Mouse (Mus musculus): ENCODE data around the gene Olfr971. TPM values are rescaled to one million over a fixed set of nuclear protein-coding genes. Genes with fewer than 3 reads are reported as not detected.
"Not testable (repeated sequence)": the region's sequence is repeated elsewhere in the genome, so short reads cannot be mapped to it uniquely, and the experiment has no call there.

The Olfr971 gene
- total RNA-seq (2014; rRNA removed): not detected in 2 replicates
- polyA plus RNA-seq (2015; fragmentation: Nextera tagmentation; extraction: Ambion mirVana): not detected in 2 replicates

DNA sequence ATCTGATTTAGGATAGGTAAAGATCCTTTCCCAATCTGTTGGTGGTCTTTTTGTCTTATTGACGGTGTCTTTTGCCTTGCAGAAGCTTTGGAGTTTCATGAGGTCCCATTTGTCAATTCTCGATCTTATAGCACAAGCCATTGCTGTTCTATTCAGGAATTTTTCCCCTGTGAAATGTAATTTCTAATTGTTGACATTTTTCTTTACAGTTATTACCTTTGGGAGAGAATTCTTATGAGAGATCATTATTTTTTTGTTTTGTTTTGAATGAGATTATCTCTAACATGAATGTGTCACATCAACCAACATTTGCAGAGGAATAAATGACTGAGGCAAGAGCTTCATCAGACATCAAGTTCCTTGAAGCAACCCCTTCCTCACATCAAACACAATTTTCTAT lies at the start of gene Olfr971:
TSS of gene Olfr971 (plus strand) at position 301 of the 400 bp plus-strand sequence.
- not testable (repeated sequence) for H3K4me2 ChIP-seq (ENCODE audit: low read depth, low read length, poor library complexity, severe bottlenecking); H3K4me3 ChIP-seq (ENCODE audit: low read depth, low read length); DNase-seq (ENCODE audit: low spot score); ATAC-seq (ENCODE audit: low FRiP score); H3K9ac ChIP-seq (replicated peaks; ENCODE audit: low read length, poor library complexity, severe bottlenecking); H3K27ac ChIP-seq (ENCODE audit: low read depth, low read length); H3K9me3 ChIP-seq (ENCODE audit: low read length); H3K36me3 ChIP-seq (ENCODE audit: insufficient read depth, low read length); H3K27me3 ChIP-seq (ENCODE audit: insufficient read depth, low read length); H3K4me1 ChIP-seq (ENCODE audit: insufficient read depth, low read length)
- WGBS: 93% methylated on average over 1 of the region's 2 CpGs

DNA sequence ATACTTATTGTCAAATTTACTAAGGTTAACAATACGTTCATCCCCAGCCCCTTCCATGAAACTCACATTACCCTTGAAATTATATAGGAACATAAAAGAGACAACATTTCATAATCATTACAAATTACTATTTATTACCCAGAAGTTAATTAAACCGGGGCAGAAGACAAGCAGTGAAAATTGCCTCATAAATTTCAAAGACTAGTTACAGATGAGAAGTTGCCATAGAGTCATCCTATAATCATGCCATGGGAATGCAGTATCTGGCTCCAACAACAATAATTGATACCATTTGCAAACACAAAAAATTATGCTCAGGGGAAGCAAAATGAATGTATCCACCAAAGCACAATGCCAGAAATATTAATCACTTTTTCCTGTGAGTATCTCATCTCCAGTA lies 46.1 kb upstream of the Olfr971 start, which contains the start of gene Olfr969:
TSS of gene Olfr969 (plus strand) at position 388 of the 400 bp plus-strand sequence.
- WGBS: 78% methylated on average over 2 of the region's 2 CpGs
- Histone ChIP-seq H3K4me2 (ENCODE audit: low read depth, low read length, poor library complexity, severe bottlenecking) (no peak within 1 kb of the TSS), H3K36me3 (ENCODE audit: insufficient read depth, low read length) (no peaks in the 10 kb centered on the region), H3K9me3 (ENCODE audit: low read length) (no peaks in the 10 kb centered on the region), H3K27me3 (ENCODE audit: insufficient read depth, low read length) (no peaks in the 10 kb centered on the region), H3K27ac (ENCODE audit: low read depth, low read length) (no peak within 1 kb of the TSS), H3K4me3 (ENCODE audit: low read depth, low read length) (no peak within 1 kb of the TSS), H3K9ac (replicated peaks; ENCODE audit: low read length, poor library complexity, severe bottlenecking) (no peak within 1 kb of the TSS), H3K4me1 (ENCODE audit: insufficient read depth, low read length) (no peaks in the 10 kb centered on the region)
- DNase-seq (ENCODE audit: low spot score): no peak
- TF ChIP-seq CTCF (IDR thresholded peaks at IDR 0.05): no peak
- ATAC-seq (ENCODE audit: low FRiP score): no peak

DNA sequence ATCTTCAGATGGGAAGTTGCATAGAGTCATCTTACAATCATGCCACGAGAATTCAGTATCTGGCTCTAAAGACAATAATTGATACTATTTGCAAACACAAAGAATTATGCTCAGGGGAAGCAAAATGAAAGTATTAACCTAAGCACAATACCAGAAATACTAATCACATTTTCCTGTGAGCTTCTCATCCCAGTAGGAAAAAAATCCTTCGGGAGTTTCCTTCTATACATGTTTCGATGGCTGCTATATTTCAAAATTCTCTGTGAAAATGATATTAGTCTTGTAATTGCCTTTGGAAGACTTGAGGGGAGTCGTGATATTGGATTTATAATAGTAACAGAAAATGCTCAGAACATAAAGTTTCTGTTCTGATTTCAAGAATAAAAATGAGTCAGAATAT lies 28.1 kb upstream of the Olfr971 start, which contains the start of gene Olfr970:
TSS of gene Olfr970 (plus strand) at position 301 of the 400 bp plus-strand sequence.
- H3K36me3 ChIP-seq (ENCODE audit: insufficient read depth, low read length): no peaks in the 10 kb centered on the region
- no peaks in the 10 kb centered on the region for H3K27me3 ChIP-seq (ENCODE audit: insufficient read depth, low read length)
- no peak within 1 kb of the TSS for H3K27ac ChIP-seq (ENCODE audit: low read depth, low read length)
- WGBS: 69% methylated on average over 4 of the region's 4 CpGs
- no peaks in the 10 kb centered on the region for H3K4me1 ChIP-seq (ENCODE audit: insufficient read depth, low read length)
- no peak within 1 kb of the TSS for H3K4me2 ChIP-seq (ENCODE audit: low read depth, low read length, poor library complexity, severe bottlenecking)
- TF ChIP-seq CTCF (IDR thresholded peaks at IDR 0.05): no peak
- H3K9ac ChIP-seq (replicated peaks; ENCODE audit: low read length, poor library complexity, severe bottlenecking): no peak within 1 kb of the TSS
- H3K9me3 ChIP-seq (ENCODE audit: low read length): no peaks in the 10 kb centered on the region
- DNase-seq (ENCODE audit: low spot score): no peak
- H3K4me3 ChIP-seq (ENCODE audit: low read depth, low read length): no peak within 1 kb of the TSS
- ATAC-seq (ENCODE audit: low FRiP score): no peak

DNA sequence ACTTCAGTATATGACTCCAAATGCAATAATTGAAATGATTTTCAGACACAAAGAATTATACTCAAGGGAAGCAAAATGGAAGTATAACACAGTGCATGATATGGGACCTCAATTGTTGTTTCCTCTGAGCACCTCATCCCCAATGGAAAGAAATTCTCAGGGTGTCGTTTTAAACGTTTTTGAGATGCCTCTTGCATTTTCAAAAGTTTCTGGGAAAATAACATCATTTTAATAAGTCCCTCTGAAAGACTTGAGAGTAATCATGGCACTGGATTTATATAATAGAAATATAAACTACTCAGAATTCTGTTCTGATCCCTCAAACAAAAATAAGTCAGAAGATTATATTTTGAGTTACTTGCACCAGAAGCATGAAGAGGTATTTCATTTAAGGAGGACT lies 29.4 kb downstream of the Olfr971 start, which contains the start of gene Olfr972:
TSS of gene Olfr972 (plus strand) at position 301 of the 400 bp plus-strand sequence.
- 76% methylated on average over 2 of the region's 2 CpGs for WGBS
- no peaks in the 10 kb centered on the region for H3K36me3 ChIP-seq (ENCODE audit: insufficient read depth, low read length)
- H3K4me2 ChIP-seq (ENCODE audit: low read depth, low read length, poor library complexity, severe bottlenecking): no peak within 1 kb of the TSS
- H3K9ac ChIP-seq (replicated peaks; ENCODE audit: low read length, poor library complexity, severe bottlenecking): no peak within 1 kb of the TSS
- no peak within 1 kb of the TSS for H3K27ac ChIP-seq (ENCODE audit: low read depth, low read length)
- no peak for TF ChIP-seq CTCF (IDR thresholded peaks at IDR 0.05)
- no peaks in the 10 kb centered on the region for H3K9me3 ChIP-seq (ENCODE audit: low read length)
- no peak for ATAC-seq (ENCODE audit: low FRiP score)
- no peak within 1 kb of the TSS for H3K4me3 ChIP-seq (ENCODE audit: low read depth, low read length)
- DNase-seq (ENCODE audit: low spot score): no peak
- no peaks in the 10 kb centered on the region for H3K4me1 ChIP-seq (ENCODE audit: insufficient read depth, low read length)
- no peaks in the 10 kb centered on the region for H3K27me3 ChIP-seq (ENCODE audit: insufficient read depth, low read length)

DNA sequence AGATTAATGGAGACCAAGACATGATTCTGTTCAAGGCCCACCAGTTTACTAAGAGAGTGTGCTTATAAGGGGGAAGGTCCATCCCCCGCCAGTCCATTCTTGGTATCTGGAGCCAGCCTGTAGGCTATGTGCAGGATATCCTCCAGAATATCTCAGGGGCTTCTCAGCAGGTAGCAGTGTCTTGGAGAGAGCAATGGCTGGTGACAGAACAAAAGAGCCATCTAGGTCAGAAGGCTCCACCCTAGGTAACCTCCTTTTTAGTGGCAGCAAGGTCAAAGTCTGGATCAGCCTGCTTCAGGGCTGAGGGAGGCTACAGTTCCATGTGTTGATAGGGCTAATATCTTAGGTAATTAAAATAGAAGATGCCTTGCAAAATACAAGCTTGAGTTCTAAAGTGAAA lies 35.3 kb downstream of the Olfr971 start:
- H3K4me2 ChIP-seq (ENCODE audit: low read depth, low read length, poor library complexity, severe bottlenecking); H3K27ac ChIP-seq (ENCODE audit: low read depth, low read length); H3K4me3 ChIP-seq (ENCODE audit: low read depth, low read length); ATAC-seq (ENCODE audit: low FRiP score); H3K36me3 ChIP-seq (ENCODE audit: insufficient read depth, low read length); DNase-seq (ENCODE audit: low spot score); H3K9ac ChIP-seq (replicated peaks; ENCODE audit: low read length, poor library complexity, severe bottlenecking); H3K4me1 ChIP-seq (ENCODE audit: insufficient read depth, low read length); H3K9me3 ChIP-seq (ENCODE audit: low read length); H3K27me3 ChIP-seq (ENCODE audit: insufficient read depth, low read length): not testable (repeated sequence)
- WGBS: 96% methylated on average over 1 of the region's 1 CpGs

DNA sequence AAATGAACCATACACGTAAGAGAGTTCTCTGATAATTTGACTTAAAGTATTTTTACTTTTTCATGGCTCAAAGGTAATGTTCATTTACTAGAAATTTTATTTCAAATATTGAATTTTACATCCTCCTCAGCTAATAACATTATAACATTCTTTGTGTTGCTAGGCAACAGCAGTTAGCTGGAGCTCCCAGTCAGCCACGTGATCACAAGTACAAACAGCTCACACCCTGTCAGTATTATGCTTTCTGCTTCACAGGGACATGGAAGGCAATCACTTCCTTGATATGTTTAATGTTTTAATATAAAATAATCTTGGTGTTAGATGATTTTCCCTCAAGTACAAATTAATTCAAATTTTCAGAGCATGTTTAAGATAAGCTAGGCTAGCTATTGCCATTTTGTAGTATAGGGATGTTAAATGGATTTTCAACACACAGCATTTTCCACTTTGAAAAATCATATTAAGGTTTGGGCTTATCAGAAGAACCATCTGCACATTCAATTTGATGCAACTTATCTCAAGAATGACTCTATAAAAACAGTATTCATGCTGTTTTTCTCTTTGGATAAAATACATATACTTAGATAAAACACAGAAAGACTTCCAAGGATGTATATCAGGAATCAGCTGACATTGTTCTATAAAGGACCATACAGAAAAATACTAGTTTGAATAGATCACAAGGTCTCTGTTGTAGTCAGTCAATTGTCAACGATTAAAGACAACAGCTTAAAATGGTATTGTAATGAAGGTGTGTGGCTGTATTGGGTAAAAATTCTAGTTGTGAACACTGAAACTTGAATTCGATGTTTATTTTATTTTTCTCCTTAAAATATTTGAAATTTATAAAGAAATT lies 41.1 kb downstream of the Olfr971 start:
- H3K4me2 ChIP-seq (ENCODE audit: low read depth, low read length, poor library complexity, severe bottlenecking); H3K9me3 ChIP-seq (ENCODE audit: low read length); H3K36me3 ChIP-seq (ENCODE audit: insufficient read depth, low read length); H3K9ac ChIP-seq (replicated peaks; ENCODE audit: low read length, poor library complexity, severe bottlenecking); H3K4me3 ChIP-seq (ENCODE audit: low read depth, low read length); H3K27ac ChIP-seq (ENCODE audit: low read depth, low read length); H3K4me1 ChIP-seq (ENCODE audit: insufficient read depth, low read length); DNase-seq (ENCODE audit: low spot score); H3K27me3 ChIP-seq (ENCODE audit: insufficient read depth, low read length): not testable (repeated sequence)
- WGBS: no CpG with 5 or more reads among the region's 4 CpGs
- peak; percentile 95 for ATAC-seq (ENCODE audit: low FRiP score)

Other genes starting within 250 kb of the Olfr971 start
- gene AW551984, start 232.5 kb upstream of the Olfr971 start, total RNA-seq (2014; rRNA removed): 363 and 387 TPM in 2 replicates
- 260 and 267 TPM in 2 replicates for gene AW551984, start 232.5 kb upstream of the Olfr971 start, polyA plus RNA-seq (2015; fragmentation: Nextera tagmentation; extraction: Ambion mirVana)
- gene Olfr148, start 226.2 kb upstream of the Olfr971 start, total RNA-seq (2014; rRNA removed): not detected in 2 replicates
- not detected in 2 replicates for gene Olfr148, start 226.2 kb upstream of the Olfr971 start, polyA plus RNA-seq (2015; fragmentation: Nextera tagmentation; extraction: Ambion mirVana)
- not detected in 2 replicates for gene Olfr960, start 215.5 kb upstream of the Olfr971 start, total RNA-seq (2014; rRNA removed)
- gene Olfr960, start 215.5 kb upstream of the Olfr971 start, polyA plus RNA-seq (2015; fragmentation: Nextera tagmentation; extraction: Ambion mirVana): not detected in 2 replicates
- gene Olfr961, start 191.8 kb upstream of the Olfr971 start, total RNA-seq (2014; rRNA removed): not detected in 2 replicates
- not detected in 2 replicates for gene Olfr961, start 191.8 kb upstream of the Olfr971 start, polyA plus RNA-seq (2015; fragmentation: Nextera tagmentation; extraction: Ambion mirVana)
- gene Olfr963, start 169.7 kb upstream of the Olfr971 start, total RNA-seq (2014; rRNA removed): not detected in 2 replicates
- gene Olfr963, start 169.7 kb upstream of the Olfr971 start, polyA plus RNA-seq (2015; fragmentation: Nextera tagmentation; extraction: Ambion mirVana): not detected in 2 replicates
- gene Olfr149, start 129.8 kb upstream of the Olfr971 start, total RNA-seq (2014; rRNA removed): not detected in 2 replicates
- gene Olfr149, start 129.8 kb upstream of the Olfr971 start, polyA plus RNA-seq (2015; fragmentation: Nextera tagmentation; extraction: Ambion mirVana): not detected in 2 replicates
- not detected in 2 replicates for gene Olfr965, start 125.5 kb upstream of the Olfr971 start, total RNA-seq (2014; rRNA removed)
- not detected in 2 replicates for gene Olfr965, start 125.5 kb upstream of the Olfr971 start, polyA plus RNA-seq (2015; fragmentation: Nextera tagmentation; extraction: Ambion mirVana)
- not detected in 2 replicates for gene Olfr150, start 105.9 kb upstream of the Olfr971 start, total RNA-seq (2014; rRNA removed)
- gene Olfr150, start 105.9 kb upstream of the Olfr971 start, polyA plus RNA-seq (2015; fragmentation: Nextera tagmentation; extraction: Ambion mirVana): not detected in 2 replicates
- not detected in 2 replicates for gene Olfr967, start 90.6 kb upstream of the Olfr971 start, total RNA-seq (2014; rRNA removed)
- gene Olfr967, start 90.6 kb upstream of the Olfr971 start, polyA plus RNA-seq (2015; fragmentation: Nextera tagmentation; extraction: Ambion mirVana): not detected in 2 replicates
- not detected in 2 replicates for gene Olfr968, start 53.6 kb upstream of the Olfr971 start, total RNA-seq (2014; rRNA removed)
- not detected in 2 replicates for gene Olfr968, start 53.6 kb upstream of the Olfr971 start, polyA plus RNA-seq (2015; fragmentation: Nextera tagmentation; extraction: Ambion mirVana)
- not detected in 2 replicates for gene Olfr969, start 45.9 kb upstream of the Olfr971 start, total RNA-seq (2014; rRNA removed)
- gene Olfr969, start 45.9 kb upstream of the Olfr971 start, polyA plus RNA-seq (2015; fragmentation: Nextera tagmentation; extraction: Ambion mirVana): not detected in 2 replicates
- not detected in 2 replicates for gene Olfr970, start 28.0 kb upstream of the Olfr971 start, total RNA-seq (2014; rRNA removed)
- gene Olfr970, start 28.0 kb upstream of the Olfr971 start, polyA plus RNA-seq (2015; fragmentation: Nextera tagmentation; extraction: Ambion mirVana): not detected in 2 replicates
- gene Olfr972, start 29.5 kb downstream of the Olfr971 start, total RNA-seq (2014; rRNA removed): not detected in 2 replicates
- not detected in 2 replicates for gene Olfr972, start 29.5 kb downstream of the Olfr971 start, polyA plus RNA-seq (2015; fragmentation: Nextera tagmentation; extraction: Ambion mirVana)
- gene Olfr229, start 70.5 kb downstream of the Olfr971 start, total RNA-seq (2014; rRNA removed): not detected in 2 replicates
- not detected in 2 replicates for gene Olfr229, start 70.5 kb downstream of the Olfr971 start, polyA plus RNA-seq (2015; fragmentation: Nextera tagmentation; extraction: Ambion mirVana)
- not detected in 2 replicates for gene Olfr974, start 100.6 kb downstream of the Olfr971 start, total RNA-seq (2014; rRNA removed)
- gene Olfr974, start 100.6 kb downstream of the Olfr971 start, polyA plus RNA-seq (2015; fragmentation: Nextera tagmentation; extraction: Ambion mirVana): 0.10 TPM in 1 of 2 replicates, not detected in the other
- not detected in 2 replicates for gene Olfr975, start 115.2 kb downstream of the Olfr971 start, total RNA-seq (2014; rRNA removed)
- gene Olfr975, start 115.2 kb downstream of the Olfr971 start, polyA plus RNA-seq (2015; fragmentation: Nextera tagmentation; extraction: Ambion mirVana): not detected in 2 replicates
- not detected in 2 replicates for gene Olfr976, start 124.3 kb downstream of the Olfr971 start, total RNA-seq (2014; rRNA removed)
- not detected in 2 replicates for gene Olfr976, start 124.3 kb downstream of the Olfr971 start, polyA plus RNA-seq (2015; fragmentation: Nextera tagmentation; extraction: Ambion mirVana)
- gene Olfr978, start 155.2 kb downstream of the Olfr971 start, total RNA-seq (2014; rRNA removed): not detected in 2 replicates
- not detected in 2 replicates for gene Olfr978, start 155.2 kb downstream of the Olfr971 start, polyA plus RNA-seq (2015; fragmentation: Nextera tagmentation; extraction: Ambion mirVana)
- gene Olfr979, start 166.6 kb downstream of the Olfr971 start, total RNA-seq (2014; rRNA removed): not detected in 2 replicates
- gene Olfr979, start 166.6 kb downstream of the Olfr971 start, polyA plus RNA-seq (2015; fragmentation: Nextera tagmentation; extraction: Ambion mirVana): not detected in 2 replicates
- not detected in 2 replicates for gene Olfr980, start 172.7 kb downstream of the Olfr971 start, total RNA-seq (2014; rRNA removed)
- gene Olfr980, start 172.7 kb downstream of the Olfr971 start, polyA plus RNA-seq (2015; fragmentation: Nextera tagmentation; extraction: Ambion mirVana): not detected in 2 replicates
- gene Olfr981, start 184.6 kb downstream of the Olfr971 start, total RNA-seq (2014; rRNA removed): not detected in 2 replicates
- not detected in 2 replicates for gene Olfr981, start 184.6 kb downstream of the Olfr971 start, polyA plus RNA-seq (2015; fragmentation: Nextera tagmentation; extraction: Ambion mirVana)
- gene Olfr982, start 237.0 kb downstream of the Olfr971 start, total RNA-seq (2014; rRNA removed): not detected in 2 replicates
- not detected in 2 replicates for gene Olfr982, start 237.0 kb downstream of the Olfr971 start, polyA plus RNA-seq (2015; fragmentation: Nextera tagmentation; extraction: Ambion mirVana)

Data from midbrain, postnatal 0 days (tissue).